Mouse (Mus musculus): ENCODE results near the gene Hoxd9. TPM values are rescaled to one million over a fixed set of nuclear protein-coding genes. Genes with fewer than 3 reads are reported as not detected.
A peak's percentile ranks its signal among the peaks of the same experiment; 100 is the strongest.

Hoxd9 gene
- polyA plus RNA-seq, 1 experiment from 2014 or later = 0.52 TPM

- no peak for DNase-seq (ENCODE audit: low spot score)
Measured at GRCm38 (mm10) chr2:74710929-74711543, 13.5 kb downstream of the Hoxd9 start.

DNA sequence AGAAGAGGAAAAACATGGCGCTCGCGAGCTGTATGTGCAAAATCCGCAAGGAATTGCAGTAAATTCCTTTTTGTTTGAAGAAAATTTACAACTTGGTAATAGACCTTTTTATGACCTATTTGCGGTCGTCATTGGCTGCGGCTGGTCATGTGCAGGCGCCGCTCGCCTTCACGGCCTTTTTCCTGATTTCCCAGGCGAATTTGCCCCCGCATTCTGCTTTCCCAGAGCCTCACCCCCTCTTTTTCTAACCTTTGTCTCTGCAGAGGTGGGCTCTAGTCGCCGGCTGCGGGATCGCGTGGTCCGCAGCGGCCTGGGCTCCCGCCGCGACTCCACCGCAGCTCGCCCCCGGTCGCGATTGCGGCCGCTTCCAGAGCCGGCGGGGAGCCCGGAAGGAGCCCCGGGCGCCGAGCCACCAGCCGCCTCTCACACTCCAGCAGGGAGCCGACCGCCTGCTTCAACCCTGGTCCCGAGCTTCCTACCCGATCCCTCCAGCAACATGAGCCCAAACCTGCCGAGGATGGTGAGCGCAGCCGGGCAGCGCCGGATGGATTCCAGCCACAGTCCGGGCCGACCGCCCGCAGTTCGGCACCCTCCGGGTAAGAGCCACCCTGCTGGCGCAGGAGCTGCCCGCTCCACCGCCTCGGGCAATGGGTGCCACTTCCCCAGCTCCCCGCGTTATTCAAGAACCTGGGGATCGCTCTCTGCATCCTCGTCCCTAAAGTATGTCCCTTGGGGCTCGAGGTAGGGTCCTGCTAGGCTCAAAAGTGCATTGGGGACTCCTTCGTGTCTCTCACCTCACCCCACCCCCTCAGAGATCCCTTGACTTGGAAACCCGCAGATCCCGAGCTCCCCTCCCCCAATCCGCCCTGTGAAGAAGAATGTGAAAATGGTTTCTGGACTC lies 14.4 kb downstream of the Hoxd9 start, which contains the start of the genes Hoxd3 and Hoxd4:
Gene Hoxd3, plus strand, starts transcription at position 207 of the 901 bp plus-strand sequence.
Gene Hoxd4, plus strand, starts transcription at position 209 of the 901 bp plus-strand sequence.
- no peak for DNase-seq (ENCODE audit: low spot score)

DNA sequence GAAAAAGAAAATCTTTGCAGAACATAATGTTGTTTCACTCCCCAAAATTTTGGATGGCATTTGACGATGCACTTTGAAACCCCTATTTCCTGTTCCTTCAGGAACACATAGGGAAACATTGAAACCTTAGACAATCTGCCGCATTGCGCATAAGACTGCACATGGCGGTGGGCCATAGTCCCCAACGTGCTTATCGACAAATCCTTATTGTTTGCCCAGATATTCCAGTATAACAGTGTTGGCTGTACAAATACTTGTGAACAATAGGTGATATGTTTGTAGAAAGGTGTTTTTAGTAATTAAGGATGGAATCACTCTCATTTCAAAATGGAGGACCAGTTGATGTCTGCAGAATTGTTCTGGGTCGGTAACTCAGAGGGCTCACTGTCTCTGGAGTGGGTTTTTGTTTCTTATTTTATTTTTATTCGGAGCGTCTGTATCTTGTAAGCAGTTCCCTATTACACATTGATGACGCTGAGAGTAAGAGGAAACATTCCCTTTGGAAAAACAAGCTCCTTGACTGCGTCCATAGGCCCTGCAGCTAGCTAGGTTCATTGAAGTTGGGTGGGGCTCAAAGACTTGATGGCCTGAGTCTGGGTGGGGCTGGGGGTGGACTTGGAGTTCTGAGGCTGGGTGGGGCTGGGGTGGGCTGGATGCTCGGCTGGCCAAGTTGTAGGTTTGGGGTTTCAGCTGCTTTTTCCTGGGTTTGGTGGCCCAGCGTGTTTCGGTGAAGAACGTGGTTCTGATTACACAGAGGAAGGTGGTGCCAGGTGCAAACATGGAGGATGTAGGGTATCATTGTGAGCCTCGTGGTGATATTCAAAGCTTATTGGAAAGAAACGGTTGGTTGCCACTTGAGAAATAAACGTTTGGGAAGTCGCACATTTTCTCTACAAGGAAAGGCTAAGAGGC lies 16.0 kb downstream of the Hoxd9 start:
- no peak for DNase-seq (ENCODE audit: low spot score)

DNA sequence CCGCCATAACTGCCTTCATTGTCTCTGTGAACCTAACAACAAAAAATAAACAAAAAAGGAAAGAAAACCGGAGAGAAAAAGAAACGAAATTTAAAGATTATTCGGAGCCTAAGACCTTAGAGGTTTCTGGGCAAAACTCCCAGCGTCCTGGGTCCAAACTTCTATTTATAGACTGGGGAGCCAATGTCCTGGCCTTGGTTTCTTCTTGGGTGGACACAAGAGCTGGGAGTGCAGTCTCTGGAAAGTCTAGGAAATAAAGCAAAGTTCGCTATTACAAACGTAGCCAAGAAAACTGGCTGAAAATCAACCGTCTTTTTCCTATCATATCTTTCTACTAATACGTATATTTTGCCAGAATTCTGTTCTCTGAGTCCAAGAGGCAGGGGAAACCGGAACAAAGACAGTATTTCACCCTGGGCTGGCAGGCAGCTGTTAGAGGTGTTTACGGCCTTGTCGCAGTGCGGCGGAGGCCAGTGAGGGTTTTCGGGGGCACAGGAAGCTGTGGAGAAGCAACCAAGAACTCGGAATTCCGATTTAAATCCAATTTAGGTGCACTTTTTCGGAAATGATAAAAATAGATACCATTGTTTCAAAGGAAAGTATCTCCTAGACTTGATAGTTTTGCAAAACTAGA lies 16.7 kb downstream of the Hoxd9 start:
- no peak for DNase-seq (ENCODE audit: low spot score)

- DNase-seq (ENCODE audit: low spot score) = no peak
Measured at GRCm38 (mm10) chr2:74714881-74715280, 17.4 kb downstream of the Hoxd9 start.

DNA sequence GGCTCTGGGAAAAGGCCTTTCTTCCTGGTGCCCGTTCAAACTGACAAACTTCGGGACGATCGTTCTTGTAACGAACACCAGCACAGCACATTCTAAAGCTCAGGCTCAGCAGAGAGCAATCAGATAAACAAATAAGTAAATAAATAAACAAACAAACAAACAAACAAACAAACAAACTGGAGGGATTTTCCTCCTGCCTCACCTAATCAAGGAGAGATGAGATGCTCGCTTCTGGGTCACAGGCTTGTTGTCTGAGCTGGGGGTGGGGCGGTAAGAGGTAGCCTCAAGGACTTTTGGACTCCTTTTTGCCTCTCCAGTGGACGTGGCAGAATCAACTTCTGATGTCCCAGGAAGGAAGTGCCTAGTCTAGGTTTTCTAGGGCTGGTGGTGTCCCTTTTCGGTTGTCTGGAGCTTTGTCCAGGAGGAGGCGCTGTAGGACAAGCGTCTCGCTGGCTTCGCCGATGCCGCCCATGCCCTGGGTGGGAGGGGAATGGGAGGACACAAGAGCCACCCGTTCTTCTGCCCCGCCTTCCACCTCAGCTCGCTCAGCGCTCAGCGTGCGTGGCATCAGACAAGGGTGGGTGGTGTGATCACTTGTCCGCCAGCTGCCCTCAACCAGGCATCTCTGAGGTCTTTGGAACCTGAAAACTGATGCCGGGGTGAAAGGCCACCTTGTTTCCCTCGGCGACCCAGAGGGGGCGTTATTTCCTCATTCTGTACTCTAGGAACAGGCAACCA lies 18.1 kb downstream of the Hoxd9 start:
- peak; percentile 87 for DNase-seq (ENCODE audit: low spot score)

GRCm38 (mm10) chr2:74720384-74720783 lies 22.9 kb downstream of the Hoxd9 start:
- DNase-seq (ENCODE audit: low spot score) = no peak

DNA sequence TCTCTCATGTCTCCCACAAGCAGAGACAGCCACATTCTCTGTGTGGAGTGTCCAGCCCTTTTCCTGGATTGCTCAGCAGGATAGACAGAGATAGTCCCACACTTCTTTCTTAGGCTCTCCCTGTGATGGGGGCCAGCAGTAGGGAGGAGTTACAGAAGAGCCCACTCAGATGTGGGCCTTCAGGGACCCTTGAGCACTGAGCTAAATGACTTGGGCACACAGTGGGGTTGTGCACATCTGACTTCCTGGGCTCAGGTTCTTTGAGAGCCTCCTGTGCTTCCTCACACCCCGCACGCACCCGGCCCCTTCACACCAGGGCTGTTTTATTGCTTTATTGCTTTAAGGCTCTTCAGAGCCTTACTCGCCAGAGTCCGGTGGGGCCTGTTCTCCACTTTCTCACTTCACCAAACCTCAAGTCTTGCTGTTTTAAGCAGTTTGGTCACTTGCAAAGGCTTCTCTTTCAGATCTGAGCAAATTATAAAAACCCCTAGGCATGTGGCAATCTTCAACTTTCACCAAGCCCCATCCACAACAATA lies 23.5 kb downstream of the Hoxd9 start:
- DNase-seq (ENCODE audit: low spot score) = no peak

- DNase-seq (ENCODE audit: low spot score) = no peak
Measured at GRCm38 (mm10) chr2:74721882-74722281, 24.4 kb downstream of the Hoxd9 start.

- DNase-seq (ENCODE audit: low spot score) = no peak
Measured at GRCm38 (mm10) chr2:74722949-74723348, 25.4 kb downstream of the Hoxd9 start.

- no peak for DNase-seq (ENCODE audit: low spot score)
Measured at GRCm38 (mm10) chr2:74724244-74725015, 26.9 kb downstream of the Hoxd9 start.

DNA sequence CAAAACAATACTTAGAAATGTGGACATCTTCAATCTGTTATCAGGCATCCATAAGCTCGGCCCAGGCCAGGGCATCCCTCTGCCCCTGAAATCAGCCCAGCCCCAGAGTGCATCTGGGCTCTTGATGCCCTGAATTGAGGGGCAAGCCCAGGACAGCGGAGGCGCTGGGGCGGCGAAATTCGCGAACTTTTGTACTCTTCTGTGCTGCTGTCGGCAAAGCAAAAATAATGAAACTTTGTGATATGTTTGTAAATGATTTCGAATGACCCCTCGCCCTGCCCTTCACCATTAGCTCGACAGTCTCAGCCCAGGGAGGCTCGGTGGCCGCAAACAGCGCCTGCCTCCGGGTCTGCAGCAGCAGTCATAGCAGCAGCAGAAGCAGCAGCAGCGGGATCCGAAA lies 27.6 kb downstream of the Hoxd9 start:
- DNase-seq (ENCODE audit: low spot score) = no peak

DNA sequence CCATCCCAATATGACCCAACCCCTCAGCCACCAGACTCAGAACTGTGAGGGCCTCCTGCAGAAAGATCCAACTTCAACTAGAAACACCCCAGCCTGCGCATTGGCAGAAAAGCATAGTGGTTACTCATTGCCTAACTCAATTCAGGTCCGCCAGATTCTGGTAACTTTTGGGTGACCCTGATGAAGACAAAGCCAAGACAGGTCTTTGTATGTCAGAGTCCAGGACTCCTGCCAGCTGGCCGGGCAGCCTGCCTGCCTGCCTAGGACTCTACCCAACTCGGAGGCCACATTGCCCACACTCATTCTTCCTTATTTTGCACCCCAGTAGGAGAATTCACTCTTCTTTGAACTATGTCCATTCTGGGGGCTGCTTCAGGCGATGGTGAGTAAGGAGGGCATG lies 29.0 kb downstream of the Hoxd9 start, which contains the start of gene Gm28230:
Gene Gm28230, plus strand, starts transcription at position 178 of the 400 bp plus-strand sequence.
- no peak for DNase-seq (ENCODE audit: low spot score)

DNA sequence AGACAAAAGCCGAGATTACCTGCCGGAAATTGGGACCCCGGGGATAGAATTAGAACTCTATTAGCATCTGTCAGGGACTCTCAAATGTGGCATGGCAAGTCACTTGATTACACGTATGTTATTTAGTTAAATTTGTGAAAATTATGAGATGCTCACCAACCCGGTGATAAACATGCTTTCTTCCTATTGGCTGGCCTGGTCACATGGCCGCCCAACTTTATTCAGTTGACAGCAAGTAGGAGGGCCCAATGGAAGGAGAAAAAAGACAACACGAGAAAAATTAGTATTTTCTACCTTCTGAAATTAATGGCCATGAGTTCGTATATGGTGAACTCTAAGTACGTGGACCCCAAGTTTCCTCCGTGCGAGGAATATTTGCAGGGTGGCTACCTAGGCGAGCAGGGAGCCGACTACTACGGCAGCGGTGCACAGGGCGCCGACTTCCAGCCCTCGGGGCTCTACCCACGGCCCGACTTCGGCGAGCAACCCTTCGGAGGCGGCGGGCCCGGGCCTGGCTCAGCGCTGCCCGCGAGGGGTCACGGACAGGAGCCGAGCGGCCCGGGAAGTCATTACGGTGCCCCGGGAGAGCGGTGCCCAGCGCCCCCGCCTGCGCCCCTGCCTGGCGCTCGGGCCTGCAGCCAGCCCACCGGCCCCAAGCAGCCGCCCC lies 29.6 kb downstream of the Hoxd9 start:
- no peak for DNase-seq (ENCODE audit: low spot score)

DNA sequence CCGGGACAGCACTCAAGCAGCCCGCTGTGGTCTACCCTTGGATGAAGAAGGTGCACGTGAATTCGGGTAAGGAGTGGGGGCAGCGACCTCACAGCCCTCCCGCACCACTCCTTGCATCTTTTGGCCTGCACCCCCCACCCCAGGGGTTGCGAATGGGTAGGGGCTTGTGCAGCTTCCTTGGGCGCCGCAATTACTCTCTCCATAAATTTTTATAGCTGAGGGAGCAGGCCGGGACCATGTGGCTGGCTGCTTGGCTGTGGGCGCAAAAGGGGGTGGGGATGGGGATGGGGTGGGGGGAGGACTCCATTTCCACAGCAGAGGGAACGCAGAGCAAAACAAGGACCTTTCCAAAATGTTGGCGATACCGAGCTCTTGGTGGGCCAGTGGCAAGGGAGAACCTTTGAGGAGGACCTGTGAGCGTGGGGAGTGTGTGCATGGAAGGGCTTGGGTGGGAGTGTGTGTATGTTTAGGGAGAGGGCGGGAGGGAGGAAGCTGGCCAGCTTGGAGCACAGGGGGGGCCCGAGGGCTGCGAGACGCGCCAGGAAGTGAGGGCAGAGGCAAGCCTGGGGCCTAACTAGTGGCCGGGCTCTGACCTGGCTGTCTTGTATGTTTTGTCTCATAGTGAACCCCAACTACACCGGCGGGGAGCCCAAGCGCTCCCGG lies 30.2 kb downstream of the Hoxd9 start:
- no peak for DNase-seq (ENCODE audit: low spot score)

GRCm38 (mm10) chr2:74728303-74728680 lies 30.8 kb downstream of the Hoxd9 start:
- no peak for DNase-seq (ENCODE audit: low spot score)

DNA sequence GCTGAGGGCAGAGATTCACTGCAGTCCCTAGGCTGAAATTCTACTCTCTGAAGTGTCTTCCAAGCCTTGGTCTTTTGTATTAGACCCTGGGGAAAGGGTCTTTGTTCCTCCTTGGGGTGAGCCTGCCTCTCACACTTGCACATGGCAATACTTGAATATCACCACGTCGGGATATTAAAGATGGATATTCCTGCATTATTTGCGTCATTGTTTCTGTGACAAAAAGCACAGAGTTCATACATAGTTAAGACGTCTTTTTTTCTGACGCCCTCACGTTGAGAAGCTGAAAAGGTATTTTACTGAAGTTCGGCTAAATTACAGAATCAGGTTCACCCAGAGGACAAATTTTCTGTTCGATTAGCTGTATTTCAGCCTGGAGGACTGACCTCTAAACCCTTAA lies 32.8 kb downstream of the Hoxd9 start:
- DNase-seq (ENCODE audit: low spot score) = no peak

- no peak for DNase-seq (ENCODE audit: low spot score)
Measured at GRCm38 (mm10) chr2:74731055-74731454, 33.5 kb downstream of the Hoxd9 start.
